Mouse (Mus musculus): ENCODE measurements around the gene Anks1b.

Gene Anks1b

GRCm38 (mm10) chr10:90826939-90827338 lies 953.6 kb downstream of the Anks1b start:
- peak; percentile 69 for DNase-seq

GRCm38 (mm10) chr10:90828581-90829393 lies 955.5 kb downstream of the Anks1b start:
- DNase-seq: peak; percentile 7

GRCm38 (mm10) chr10:90829394-90830267 lies 956.3 kb downstream of the Anks1b start:
- peak; percentile 11 for DNase-seq

GRCm38 (mm10) chr10:90830268-90830585 lies 956.9 kb downstream of the Anks1b start:
- DNase-seq: no peak

DNA sequence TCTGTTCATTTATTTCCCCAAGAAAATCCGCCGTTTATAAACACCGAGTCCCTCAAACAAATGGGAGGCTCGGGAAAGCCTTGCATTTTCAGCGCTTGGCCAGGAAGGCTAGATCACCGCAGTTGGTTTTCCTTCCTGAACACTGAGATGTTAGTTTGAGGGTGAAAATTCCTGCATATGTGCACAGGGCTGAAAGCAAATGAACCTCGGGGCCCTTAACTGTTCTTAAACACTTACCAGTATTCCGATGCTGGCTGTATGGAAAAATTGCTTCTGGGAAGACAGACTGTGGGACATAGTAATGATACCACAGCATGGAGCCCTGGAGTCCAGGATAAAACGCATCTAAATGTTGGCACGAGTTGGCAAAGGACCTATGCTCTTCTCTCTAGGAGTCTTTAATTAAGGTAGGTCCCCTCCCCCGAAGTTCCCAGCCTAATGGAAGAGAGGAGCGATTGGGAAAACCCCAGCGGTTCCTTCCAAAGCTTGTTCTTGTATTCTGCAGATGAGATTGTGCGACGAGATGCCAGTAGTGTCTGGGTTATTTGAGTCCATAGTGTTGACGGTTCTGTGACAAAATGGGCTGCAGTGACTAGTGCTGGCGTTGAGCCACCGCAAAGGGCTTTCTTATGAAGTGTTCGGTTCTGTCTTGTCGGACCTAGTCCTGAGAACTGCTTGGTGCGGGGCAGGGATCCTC lies 957.4 kb downstream of the Anks1b start:
- DNase-seq: no peak

GRCm38 (mm10) chr10:90831288-90831626 lies 957.9 kb downstream of the Anks1b start:
- no peak for DNase-seq

DNA sequence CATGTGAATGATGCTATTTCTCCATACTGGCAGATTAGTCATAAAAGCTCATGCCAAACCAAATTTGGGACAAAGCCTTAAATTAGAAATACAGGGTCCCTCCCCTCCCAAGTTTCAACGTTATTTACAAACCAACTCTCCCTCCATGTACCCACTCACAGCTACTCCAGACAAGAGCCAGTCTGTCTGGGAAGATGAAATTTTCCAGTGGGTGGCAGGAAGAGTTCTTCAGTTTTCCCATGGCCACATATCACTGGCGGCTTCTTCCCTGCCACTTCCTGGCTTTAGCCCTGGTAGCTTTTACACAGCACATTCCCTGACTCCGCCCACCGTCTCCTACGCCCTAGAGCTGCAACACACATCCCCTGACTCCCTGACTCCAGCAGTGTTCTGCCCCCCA lies 961.0 kb downstream of the Anks1b start:
- DNase-seq: no peak

GRCm38 (mm10) chr10:90835195-90835594 lies 961.9 kb downstream of the Anks1b start:
- DNase-seq: no peak

DNA sequence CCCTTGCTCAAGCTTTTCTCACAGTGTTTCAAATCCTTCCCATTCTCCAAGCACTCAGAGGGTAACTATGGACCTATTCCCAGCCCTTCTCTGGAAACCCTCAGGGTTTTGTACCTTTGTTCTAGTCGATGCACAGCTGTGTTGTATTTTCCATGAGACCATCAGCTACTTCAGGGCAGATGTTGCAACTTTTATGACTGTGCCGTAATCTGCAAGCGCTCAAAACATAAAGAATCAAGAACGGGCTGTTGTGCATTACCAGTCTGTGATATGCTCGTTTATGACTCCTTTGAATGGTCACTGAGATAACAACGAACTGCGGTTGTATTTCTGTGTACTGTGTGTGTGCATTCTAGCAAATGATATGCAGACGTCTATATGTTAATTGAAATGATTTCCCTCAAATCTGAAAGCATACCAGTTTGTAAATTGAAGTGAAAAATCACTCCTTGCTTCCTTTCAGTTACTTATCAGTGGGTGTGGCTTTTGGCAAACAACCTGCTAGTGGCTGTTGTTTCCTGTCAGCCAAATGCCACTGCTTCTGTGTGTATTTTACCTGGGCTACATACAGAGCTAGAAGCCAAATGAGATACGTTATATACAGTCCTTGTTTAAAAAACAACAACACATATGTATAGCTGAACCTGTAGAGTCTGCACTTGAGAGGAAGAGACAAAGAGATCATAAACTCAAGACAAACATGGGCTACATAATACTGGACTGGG lies 966.5 kb downstream of the Anks1b start:
- no peak for DNase-seq

DNA sequence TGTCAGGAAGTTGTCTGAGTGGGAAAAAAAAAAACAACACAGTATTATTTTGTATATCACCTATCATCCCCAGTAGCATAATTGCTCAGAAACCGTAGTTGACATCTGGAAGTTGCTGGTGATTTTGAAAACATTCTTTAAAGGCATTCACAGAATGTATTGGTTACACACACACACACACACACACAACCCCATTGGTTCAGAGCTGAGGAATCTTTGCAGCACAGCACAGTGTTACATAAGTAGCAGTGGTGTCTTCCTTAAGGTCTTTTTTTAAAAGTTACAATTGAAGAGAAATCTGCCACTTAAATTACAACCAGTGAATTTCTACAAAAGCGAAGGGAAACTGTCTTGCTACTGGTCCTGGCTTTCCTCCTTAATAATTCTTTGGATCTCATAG lies 969.1 kb downstream of the Anks1b start:
- DNase-seq: no peak

DNA sequence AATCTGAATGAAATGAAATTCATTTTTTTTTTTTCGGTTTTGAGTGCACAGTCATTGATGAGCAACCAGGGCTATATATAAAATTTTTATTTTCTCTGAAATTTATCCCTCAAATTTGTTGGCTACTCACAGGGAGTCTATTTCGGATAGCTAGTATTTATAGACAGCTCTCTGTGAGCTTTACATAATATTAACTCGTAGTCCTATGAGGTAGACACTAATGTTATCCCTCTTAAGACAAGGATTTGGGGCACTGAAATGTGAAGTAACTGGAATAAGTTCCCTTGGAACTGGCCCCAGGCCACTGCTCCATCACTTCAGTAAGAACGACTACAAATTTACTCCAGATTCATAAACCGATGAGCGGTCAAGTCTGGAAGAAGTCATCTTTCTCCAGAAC lies 977.8 kb downstream of the Anks1b start:
- no peak for DNase-seq

GRCm38 (mm10) chr10:90851999-90852398 lies 978.7 kb downstream of the Anks1b start:
- DNase-seq: peak; percentile 16

DNA sequence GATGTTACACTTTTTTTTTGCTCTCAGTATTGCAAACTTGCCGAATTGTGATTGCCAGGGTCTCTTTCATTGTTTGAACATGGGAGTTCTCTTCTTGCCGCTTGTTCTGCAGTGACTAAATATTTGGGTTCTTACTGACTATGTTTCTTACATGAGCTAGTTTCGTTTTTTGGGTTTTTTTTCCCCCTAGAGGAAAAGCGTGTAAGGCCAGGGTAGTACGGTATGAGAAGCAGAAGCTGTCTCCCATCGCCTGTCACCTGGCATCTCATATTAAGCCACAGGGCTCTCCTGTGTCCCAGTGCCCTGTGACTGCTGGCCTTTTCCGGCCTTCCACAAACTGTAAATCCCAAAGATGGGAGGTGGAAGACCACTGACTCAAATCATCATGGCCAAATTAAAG lies 979.1 kb downstream of the Anks1b start:
- DNase-seq: no peak

DNA sequence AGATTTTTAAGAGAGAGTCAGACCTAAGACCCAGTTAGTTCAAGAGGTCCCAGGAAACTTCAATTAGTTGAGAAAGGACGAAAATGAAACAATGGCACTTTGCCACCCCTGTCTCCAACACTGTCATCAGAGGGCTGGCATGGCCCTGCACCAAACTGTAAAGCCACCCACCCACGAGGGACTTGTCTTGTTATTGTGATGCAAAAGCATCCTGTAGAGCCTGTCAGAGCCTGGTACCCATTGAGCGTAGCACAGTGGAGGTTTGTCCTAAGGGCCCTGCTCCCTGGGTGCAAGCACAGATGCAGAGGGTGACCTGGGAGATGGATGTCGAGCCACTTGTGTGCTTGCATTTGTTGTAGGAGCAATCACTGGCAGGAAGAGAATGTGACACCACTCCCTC lies 983.4 kb downstream of the Anks1b start:
- DNase-seq: no peak

- DNase-seq: no peak
Measured at GRCm38 (mm10) chr10:90859665-90860523, 986.6 kb downstream of the Anks1b start.

- peak; percentile 18 for DNase-seq
Measured at GRCm38 (mm10) chr10:90863881-90864598, 990.7 kb downstream of the Anks1b start.

DNA sequence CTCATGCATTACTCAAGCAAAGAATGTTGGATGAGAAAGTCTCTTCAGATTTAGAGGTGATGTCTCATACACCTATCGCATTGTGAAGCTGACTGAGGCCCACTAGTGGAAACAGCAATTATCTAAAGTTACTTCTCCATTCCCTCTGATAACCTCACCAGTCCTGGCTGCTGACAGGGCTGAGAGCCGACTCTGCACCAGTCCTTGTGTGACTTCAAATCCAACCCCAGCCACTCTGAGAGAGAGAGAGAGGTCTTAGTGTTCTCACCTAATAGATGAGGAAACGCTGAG lies 991.2 kb downstream of the Anks1b start:
- DNase-seq: no peak

GRCm38 (mm10) chr10:90873204-90873603 lies 999.9 kb downstream of the Anks1b start:
- no peak for DNase-seq

DNA sequence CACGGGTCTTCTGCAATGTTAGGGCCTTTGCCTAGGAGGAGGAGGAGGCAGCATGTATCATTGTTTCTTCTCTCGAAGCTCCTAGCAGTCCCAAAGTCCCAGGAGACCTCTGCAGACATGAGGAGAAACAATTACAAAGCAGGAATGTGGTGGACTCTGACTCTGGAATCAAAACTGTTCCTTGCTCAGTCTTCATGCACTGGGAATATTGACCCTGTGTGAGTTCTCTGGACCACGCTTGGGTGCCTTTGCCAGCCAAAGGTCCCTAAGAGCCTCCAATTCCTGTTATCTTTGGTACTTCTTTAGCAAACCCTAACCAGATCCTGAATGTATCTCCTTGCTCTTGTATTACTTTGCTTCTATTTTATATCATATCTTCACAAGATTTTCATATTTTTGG lies 1000.9 kb downstream of the Anks1b start:
- DNase-seq: no peak

DNA sequence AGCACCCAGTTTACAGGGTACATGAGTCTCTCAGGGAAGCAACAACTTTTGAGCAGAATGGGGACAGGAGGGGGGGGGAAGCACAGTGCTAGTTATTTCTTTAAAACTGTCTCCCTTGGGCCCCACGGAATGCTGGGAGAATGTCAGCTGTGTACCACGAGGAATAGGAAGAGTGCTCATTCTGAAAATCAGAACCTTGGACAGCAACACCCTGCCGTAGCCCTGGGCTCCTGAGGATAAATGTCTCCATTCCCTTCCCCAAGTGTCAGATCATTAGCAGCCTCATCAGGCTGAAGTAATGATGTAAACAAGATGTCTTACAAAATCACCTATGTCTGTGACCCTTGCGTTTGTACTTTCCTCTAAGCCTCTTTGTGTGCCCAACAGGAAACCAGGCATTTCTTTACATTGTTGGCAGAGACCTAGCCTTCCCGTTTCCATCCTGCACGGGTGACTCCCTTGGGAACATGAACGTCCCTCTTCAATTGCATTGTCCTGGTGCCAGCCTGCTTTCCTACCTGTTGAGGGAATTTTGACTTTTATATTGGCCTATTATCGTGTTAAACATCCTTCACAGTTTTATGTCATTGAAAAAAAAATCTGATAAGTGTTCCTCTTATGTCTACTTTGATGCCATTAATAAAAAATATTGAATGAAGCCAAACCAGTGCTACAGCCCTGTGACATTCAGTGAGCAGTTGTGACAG lies 1007.7 kb downstream of the Anks1b start:
- DNase-seq: peak; percentile 40

DNA sequence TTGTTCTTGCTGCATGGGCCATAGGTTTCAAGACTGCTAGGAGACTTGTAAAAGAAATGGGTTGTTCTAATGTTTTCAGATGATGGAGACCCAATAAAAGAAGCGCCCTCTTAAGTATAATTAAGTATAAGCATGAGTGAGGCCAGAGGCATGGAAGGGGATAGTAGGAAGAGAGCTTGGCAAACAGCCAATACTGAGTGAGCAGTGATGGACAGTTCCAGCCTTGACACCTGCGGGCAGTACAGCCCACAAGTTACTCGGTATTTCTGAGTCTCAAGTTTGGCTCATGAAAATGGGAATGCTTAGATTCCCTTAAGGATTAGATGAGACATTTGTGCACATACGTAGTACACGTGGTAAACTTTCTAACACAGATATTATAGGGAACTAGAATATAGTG lies 1016.3 kb downstream of the Anks1b start:
- no peak for DNase-seq
